8 mouse cellular contexts compared by ENCODE assay signal in the genomic region with DNA sequence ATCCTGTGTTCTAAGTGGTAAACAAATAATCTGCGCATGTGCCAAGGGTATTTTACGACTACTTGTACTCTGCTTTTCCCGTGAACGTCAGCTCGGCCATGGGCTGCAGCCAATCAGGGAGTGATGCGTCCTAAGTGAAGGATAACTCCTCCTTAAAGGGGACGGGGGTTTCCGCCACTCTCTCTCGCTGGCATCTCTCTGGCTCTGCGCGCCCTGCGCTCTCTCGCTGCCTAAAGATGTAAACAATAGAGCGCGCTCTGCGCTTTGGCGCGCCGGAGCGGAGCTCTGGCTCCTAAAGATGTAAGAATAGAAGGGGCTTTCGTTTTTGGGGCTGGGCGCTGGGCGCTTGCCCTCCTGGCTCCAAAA.
DNase-seq lines count a peak whose midpoint lies in the region; ATAC-seq and TF ChIP-seq lines count a peak whose summit lies in the region.
"Not testable (repeated sequence)": the region's sequence is repeated elsewhere in the genome, so short reads cannot be mapped to it uniquely, and the experiment has no call there.

No protein-coding gene starts in this region.

- peak; percentile 60; the same call in 1 of the 2 replicates for TF ChIP-seq POLR2A in heart, adult 2 months (IDR thresholded peaks at IDR 0.05; ENCODE audit: insufficient read depth, low read depth, low read length)
- TF ChIP-seq POLR2A in olfactory bulb, adult 2 months (IDR thresholded peaks at IDR 0.05; ENCODE audit: insufficient read depth, low read depth, low read length): peak; percentile 54; the same call in 1 of the 2 replicates

- H3K9me3 ChIP-seq in embryonic facial prominence, embryonic 12.5 days; intestine, embryonic 14.5 days (ENCODE audit: control insufficient read depth, low read length); lung, embryonic 14.5 days (ENCODE audit: low read depth, low read length): not testable (repeated sequence)

- peak overlapping the region; percentile 60 for H3K27ac ChIP-seq in embryonic facial prominence, embryonic 12.5 days
- peak overlapping the region; percentile 52; the same call in 1 of the 2 replicates for H3K27ac ChIP-seq in heart, adult 2 months
- H3K27ac ChIP-seq in intestine, embryonic 14.5 days (ENCODE audit: low read depth): peak overlapping the region; percentile 71
- H3K27ac ChIP-seq in lung, embryonic 14.5 days (ENCODE audit: low read depth): peak overlapping the region; percentile 51; the same call in 1 of the 2 replicates
- H3K27ac ChIP-seq in olfactory bulb, adult 2 months (ENCODE audit: insufficient read depth, low read depth, low read length): peak overlapping the region; percentile 64

- intact Hi-C loops in heart, adult 2 months (cut with DNase I): loop anchor here (10.0 kb wide), 1 partner anchor 1850 kb away; no protein-coding TSS in a partner anchor

- H3K4me1 ChIP-seq in embryonic facial prominence, embryonic 12.5 days; heart, adult 2 months (ENCODE audit: control insufficient read depth, insufficient read depth, low read length); intestine, embryonic 14.5 days (replicated peaks; ENCODE audit: control insufficient read depth, insufficient read depth, low read length); lung, embryonic 14.5 days (ENCODE audit: insufficient read depth); olfactory bulb, adult 2 months (ENCODE audit: control insufficient read depth, insufficient read depth, low read length): not testable (repeated sequence)

- H3K36me3 ChIP-seq in embryonic facial prominence, embryonic 12.5 days; heart, adult 2 months (ENCODE audit: control insufficient read depth, insufficient read depth, low read length); intestine, embryonic 14.5 days (ENCODE audit: control insufficient read depth, insufficient read depth, low read length); lung, embryonic 14.5 days (ENCODE audit: insufficient read depth): not testable (repeated sequence)

- not testable (repeated sequence) for TF ChIP-seq CTCF in heart, adult 2 months (IDR thresholded peaks at IDR 0.05); lung, embryonic 14.5 days (IDR thresholded peaks at IDR 0.05; ENCODE audit: low read depth); olfactory bulb, adult 2 months (IDR thresholded peaks at IDR 0.05; ENCODE audit: insufficient read depth, low read depth, low read length)

- DNase-seq in adrenal gland, postnatal 10 days: peak; percentile 27
- DNase-seq in heart, adult 2 months: peak; percentile 49 to 66
- DNase-seq in intestine, embryonic 14.5 days (ENCODE audit: low spot score): not testable (repeated sequence)
- peak; percentile 4 for DNase-seq in left cerebral cortex, adult 18-20 months (ENCODE audit: low spot score in 2 of 2)
- peak; percentile 41 for DNase-seq in lung, embryonic 14.5 days
- DNase-seq in thymus, postnatal 14 days: peak; percentile 57

- ATAC-seq in embryonic facial prominence, embryonic 12.5 days (ENCODE audit: insufficient number of reproducible peaks, insufficient read depth, low FRiP score, low TSS enrichment): peak; percentile 70; the same call in 1 of the 2 replicates
- ATAC-seq in intestine, embryonic 14.5 days (replicated peaks; ENCODE audit: low FRiP score, low TSS enrichment, low read depth): peak; percentile 66
- peak; percentile 74 for ATAC-seq in lung, embryonic 14.5 days (ENCODE audit: insufficient read depth)

- not testable (repeated sequence) for H3K79me2 ChIP-seq in heart, adult 2 months (replicated peaks; ENCODE audit: control insufficient read depth, insufficient read depth, low read length)

- H3K4me2 ChIP-seq in embryonic facial prominence, embryonic 12.5 days (replicated peaks): peak overlapping the region; percentile 52
- peak overlapping the region; percentile 62 for H3K4me2 ChIP-seq in intestine, embryonic 14.5 days (ENCODE audit: low read length)
- peak overlapping the region; percentile 59 for H3K4me2 ChIP-seq in lung, embryonic 14.5 days

- peak overlapping the region; percentile 67 for H3K9ac ChIP-seq in embryonic facial prominence, embryonic 12.5 days
- H3K9ac ChIP-seq in heart, adult 2 months (ENCODE audit: low read depth, low read length): peak overlapping the region; percentile 12; the same call in 1 of the 2 replicates
- H3K9ac ChIP-seq in intestine, embryonic 14.5 days (ENCODE audit: low read length): peak overlapping the region; percentile 54
- H3K9ac ChIP-seq in lung, embryonic 14.5 days: peak overlapping the region; percentile 38

- H3K4me3 ChIP-seq in embryonic facial prominence, embryonic 12.5 days: peak overlapping the region; percentile 42
- H3K4me3 ChIP-seq in heart, adult 2 months: peak overlapping the region; percentile 27; the same call in 1 of the 2 replicates
- peak overlapping the region; percentile 42 for H3K4me3 ChIP-seq in intestine, embryonic 14.5 days (ENCODE audit: low read depth, low read length)
- H3K4me3 ChIP-seq in lung, embryonic 14.5 days (ENCODE audit: low read depth, low read length): peak overlapping the region; percentile 39
- peak overlapping the region; percentile 53 for H3K4me3 ChIP-seq in olfactory bulb, adult 2 months (ENCODE audit: insufficient read depth, low read depth, low read length)

- not testable (repeated sequence) for TF ChIP-seq EP300 in heart, adult 2 months (IDR thresholded peaks at IDR 0.05; ENCODE audit: insufficient read depth, low read depth, low read length)

- 14% methylated on average over 23 of the region's 23 CpGs for WGBS in embryonic facial prominence, embryonic 12.5 days
- WGBS in heart, adult 2 months: 35% methylated on average over 23 of the region's 23 CpGs
- WGBS in intestine, embryonic 14.5 days: 14% methylated on average over 21 of the region's 23 CpGs
- WGBS in lung, embryonic 14.5 days: 21% methylated on average over 19 of the region's 23 CpGs
- WGBS in olfactory bulb, adult 2 months: 22% methylated on average over 23 of the region's 23 CpGs

- H3K27me3 ChIP-seq in embryonic facial prominence, embryonic 12.5 days; heart, adult 2 months (ENCODE audit: control insufficient read depth, insufficient read depth, low read length); intestine, embryonic 14.5 days (replicated peaks; ENCODE audit: control insufficient read depth, insufficient read depth, low read length); lung, embryonic 14.5 days (ENCODE audit: insufficient read depth, low read length): not testable (repeated sequence)

Comparison
In these comparisons a context has a peak if more than half of its experiments do, and no peak if none do; other contexts are left out.
1. H3K9ac ChIP-seq: peak in every context shown above with its lines; median percentile 67 in embryonic facial prominence, embryonic 12.5 days; 54 in intestine, embryonic 14.5 days; 38 in lung, embryonic 14.5 days; 12 in heart, adult 2 months.